Mouse (Mus musculus): ENCODE measurements around the gene Dvl1.

The Dvl1 gene

GRCm38 (mm10) chr4:155883587-155883986, 36.4 kb downstream of the Dvl1 start:
- DNase-seq (ENCODE audit: low spot score in 2 of 2), result no peak

DNA sequence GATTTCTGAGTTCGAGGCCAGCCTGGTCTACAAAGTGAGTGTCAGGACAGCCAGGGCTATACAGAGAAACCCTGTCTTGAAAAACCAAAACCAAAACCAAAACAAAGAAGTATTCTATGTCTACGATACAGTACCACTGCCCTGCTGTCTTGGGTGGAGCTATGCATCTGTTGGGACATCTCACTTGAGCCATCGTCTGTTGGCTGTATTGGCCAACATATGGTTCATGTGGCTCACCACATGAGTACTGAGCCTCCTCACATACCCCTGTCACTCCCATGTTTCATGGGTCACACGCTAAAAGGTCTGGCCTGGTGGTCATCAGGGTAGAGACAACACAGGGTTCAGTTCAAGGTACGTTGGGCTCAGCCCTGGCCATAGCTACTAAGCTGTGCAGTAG, 39.1 kb downstream of the Dvl1 start:
- DNase-seq (ENCODE audit: low spot score in 2 of 2), result no peak

- no peak for DNase-seq (ENCODE audit: low spot score in 2 of 2)
These were observed 40.5 kb downstream of the Dvl1 start for GRCm38 (mm10) chr4:155887674-155888073.

DNA sequence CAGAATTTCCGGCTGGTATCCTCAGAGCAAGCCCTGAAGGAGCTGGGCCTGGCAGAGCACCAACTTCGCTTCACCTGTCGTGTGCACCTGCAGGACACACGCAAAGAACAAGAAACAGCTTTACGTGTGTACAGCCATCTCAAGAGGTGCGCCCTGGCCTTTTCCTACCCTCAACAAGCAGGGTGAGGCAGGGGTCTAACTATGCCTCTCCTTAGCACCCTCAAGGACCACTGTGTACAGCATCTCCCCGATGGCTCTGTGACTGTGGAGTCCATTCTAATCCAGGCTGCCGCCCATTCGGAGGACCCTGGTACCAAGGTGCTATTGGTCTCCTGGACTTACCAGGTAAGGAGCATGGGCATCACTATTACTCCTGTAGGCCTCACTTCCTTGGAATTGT, 41.0 kb downstream of the Dvl1 start:
- DNase-seq (ENCODE audit: low spot score in 2 of 2), result no peak

DNA sequence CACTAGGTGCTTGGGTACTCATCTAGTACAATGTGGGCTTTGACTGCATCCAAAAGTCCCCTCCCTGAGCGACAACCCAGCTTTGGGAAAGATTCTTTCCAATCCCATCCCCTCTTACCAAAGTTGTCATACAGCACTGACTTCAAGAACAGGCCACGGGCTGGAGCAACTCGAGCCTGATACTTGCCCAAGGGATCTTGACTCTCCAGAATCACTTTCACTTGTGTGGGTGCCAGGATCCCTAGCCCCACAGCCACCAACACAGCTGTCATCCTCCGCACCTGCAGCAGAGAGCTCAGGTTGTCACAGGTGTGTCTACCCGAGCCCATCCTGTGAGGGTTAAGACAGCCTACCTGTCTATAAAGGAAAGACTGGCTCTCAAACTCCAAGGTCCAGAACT, 42.1 kb downstream of the Dvl1 start:
- no peak for DNase-seq (ENCODE audit: low spot score in 2 of 2)

- DNase-seq (ENCODE audit: low spot score in 2 of 2), result no peak
These were observed 43.8 kb downstream of the Dvl1 start for GRCm38 (mm10) chr4:155891011-155891471.

DNA sequence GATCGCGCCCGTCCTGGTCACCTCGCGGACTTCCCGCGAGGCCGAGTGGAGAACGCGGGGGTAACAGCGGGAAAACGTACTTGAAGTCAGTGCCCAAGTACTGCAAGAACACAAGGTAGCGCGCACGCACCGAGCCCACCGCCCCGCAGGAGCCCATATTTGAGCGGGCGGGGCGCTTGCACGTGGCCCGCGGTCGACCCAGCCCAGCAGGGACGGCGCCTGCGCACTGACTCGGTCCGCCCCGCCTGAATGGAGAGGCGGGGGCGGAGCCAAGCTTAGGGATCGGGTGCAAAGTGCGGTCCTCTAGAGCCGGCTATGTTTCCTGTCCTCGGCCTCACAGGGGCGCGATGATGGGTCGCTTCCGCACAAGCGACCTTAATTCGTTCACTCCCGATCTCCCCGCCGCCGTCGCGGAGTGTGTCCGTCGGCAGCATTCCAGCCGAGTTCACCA, 44.4 kb downstream of the Dvl1 start, which contains the start of the genes Pusl1 and Acap3:
Gene Pusl1, minus strand, starts transcription at position 231 of the 451 bp plus-strand sequence.
Gene Acap3, plus strand, starts transcription at position 272 of the 451 bp plus-strand sequence.
- peak; percentile 96 for DNase-seq (ENCODE audit: low spot score in 2 of 2)

GRCm38 (mm10) chr4:155892017-155892416, 44.8 kb downstream of the Dvl1 start:
- DNase-seq (ENCODE audit: low spot score in 2 of 2), result peak; percentile 69 to 78

DNA sequence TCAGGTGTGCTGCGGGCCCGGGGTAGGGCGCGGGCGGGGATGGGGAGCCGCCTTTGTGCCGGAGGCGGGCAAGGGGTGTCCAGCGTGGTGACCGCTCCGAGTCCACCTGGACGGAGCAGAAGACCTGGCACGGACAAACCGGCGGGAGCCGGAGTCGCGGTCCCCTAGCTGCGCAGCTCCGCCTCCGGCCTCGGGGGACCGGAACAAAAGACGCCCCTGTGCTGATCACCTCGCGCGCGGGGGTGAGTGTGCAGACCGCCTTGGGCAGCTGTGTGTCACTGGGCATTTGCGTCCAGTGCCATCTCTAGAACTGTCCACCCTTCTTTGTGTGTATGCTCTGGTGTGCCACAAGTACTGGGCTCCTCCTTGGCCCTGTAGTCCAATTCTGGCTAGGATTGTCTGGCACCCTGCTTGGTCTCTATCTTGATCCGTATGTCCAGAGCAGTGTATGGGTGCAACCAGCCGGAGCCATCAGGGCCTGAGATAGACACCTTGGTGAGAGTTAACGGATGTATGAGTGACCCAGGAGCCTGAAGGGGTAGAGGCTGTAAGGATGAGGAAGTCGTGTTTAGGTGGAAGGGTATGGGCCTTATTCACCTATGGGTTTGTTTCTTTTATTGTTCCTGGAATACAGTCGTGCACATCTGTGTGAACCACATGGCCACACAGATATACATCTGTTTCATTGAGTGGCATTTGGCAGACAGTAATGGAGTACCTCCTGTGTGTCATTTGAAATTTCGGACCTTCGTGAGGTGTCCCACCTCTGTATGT, 45.4 kb downstream of the Dvl1 start:
- peak; percentile 36 to 41 for DNase-seq (ENCODE audit: low spot score in 2 of 2)

DNA sequence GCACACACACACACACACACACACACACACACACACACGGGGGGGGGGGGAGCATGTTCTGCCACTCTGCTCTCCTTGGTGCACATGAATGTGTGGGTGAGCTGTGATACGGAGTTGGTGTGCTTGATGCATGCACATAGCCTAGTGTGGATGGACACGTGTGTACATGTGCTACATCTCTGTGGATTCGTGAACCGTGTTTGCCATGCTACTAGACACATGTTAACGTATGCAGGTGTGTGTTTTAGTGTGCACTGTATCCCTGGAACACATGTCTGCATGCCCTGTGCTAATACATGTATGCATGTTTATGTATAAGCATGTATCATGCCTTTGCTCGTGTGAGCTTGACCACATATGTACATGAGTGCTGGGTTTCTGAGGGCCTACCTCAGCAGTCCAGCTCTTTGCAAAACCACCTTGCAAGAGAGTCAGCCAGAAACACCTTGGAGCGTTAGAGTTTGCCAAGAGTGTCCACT, 46.0 kb downstream of the Dvl1 start:
- peak in 1 of 2 experiments; percentile 3 for DNase-seq (ENCODE audit: low spot score in 2 of 2)

GRCm38 (mm10) chr4:155894311-155894881, 47.2 kb downstream of the Dvl1 start:
- DNase-seq (ENCODE audit: low spot score in 2 of 2), result peak; percentile 78 to 79

GRCm38 (mm10) chr4:155895216-155895615, 48.0 kb downstream of the Dvl1 start:
- peak; percentile 84 for DNase-seq (ENCODE audit: low spot score in 2 of 2)

DNA sequence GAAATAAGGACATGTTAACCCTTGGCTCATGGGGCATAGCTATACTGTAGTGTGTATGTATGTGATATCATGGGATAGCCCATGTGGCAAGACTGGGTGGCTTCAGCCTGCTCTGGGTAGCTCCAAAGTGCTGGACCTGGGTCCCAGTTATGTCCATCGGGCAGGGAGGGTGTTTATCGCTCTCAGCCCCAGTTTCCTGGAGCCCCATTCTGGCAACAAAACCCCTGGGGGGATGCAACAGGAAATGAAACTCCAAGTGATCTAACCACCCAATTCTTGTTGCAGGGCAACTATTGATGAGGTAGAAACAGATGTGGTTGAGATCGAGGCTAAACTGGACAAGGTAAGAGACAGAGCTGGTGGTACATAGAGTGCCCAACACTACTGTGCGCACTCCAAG, 48.6 kb downstream of the Dvl1 start:
- DNase-seq (ENCODE audit: low spot score in 2 of 2), result peak in 1 of 2 experiments; percentile 2

GRCm38 (mm10) chr4:155896461-155896860, 49.3 kb downstream of the Dvl1 start:
- no peak for DNase-seq (ENCODE audit: low spot score in 2 of 2)

DNA sequence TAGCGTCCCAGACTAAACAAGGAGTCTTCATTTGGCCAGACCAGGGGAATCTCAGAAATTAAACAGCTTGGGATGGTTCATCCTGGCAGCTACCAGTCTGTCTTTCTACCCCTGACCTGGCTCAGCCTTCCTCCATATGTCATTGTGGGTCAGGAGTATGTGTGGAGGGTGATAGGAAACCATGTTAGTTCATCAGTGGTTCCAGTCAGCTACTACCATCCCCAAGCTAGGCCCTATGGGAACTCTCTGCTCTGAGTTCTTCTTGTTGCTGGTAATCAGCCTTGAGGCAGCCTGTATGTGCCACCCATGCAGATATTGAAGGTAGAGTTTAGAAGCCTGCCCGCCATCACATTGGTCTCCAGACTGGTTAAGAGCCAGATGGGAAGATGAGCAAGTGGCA, 51.1 kb downstream of the Dvl1 start:
- DNase-seq (ENCODE audit: low spot score in 2 of 2), result no peak

DNA sequence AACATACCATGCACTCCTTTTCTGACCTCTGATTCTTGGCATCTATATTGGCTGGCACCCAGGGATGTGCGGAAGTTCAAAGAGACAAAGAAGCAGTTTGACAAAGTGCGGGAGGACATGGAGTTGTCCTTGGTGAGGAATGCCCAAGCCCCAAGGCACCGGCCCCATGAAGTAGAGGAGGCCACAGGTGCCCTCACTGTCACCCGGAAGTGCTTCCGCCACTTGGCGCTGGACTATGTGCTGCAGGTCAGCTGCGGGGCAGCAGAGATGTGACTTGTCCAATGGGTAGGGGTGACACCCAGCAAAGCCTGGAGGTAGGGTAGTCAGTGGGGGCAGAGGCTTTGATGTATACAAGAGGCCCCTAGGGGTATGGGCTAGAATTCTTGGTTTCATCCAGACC, 52.2 kb downstream of the Dvl1 start:
- DNase-seq (ENCODE audit: low spot score in 2 of 2), result peak in 1 of 2 experiments; percentile 2

DNA sequence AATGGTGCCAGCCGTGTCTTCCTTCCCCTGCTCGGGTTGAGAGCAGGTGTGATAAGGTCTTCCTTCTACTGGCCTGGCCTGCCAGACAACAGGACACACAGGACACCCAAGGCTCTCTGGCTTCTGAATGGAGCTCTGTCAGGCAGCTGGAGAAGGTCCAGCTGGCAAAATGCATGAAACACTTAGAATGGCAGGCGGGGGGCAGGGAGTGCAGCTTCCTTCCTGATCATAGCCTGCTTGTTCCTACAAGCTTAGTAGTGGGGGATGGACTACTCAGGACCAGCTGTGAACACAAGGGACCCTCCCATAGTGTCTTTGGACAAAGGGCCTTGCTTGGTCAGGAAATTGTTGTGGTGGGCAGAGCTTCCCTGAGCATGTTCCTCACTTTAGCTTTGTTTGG, 54.0 kb downstream of the Dvl1 start:
- DNase-seq (ENCODE audit: low spot score in 2 of 2), result peak; percentile 12 to 29

GRCm38 (mm10) chr4:155903246-155903645, 56.0 kb downstream of the Dvl1 start:
- no peak for DNase-seq (ENCODE audit: low spot score in 2 of 2)

DNA sequence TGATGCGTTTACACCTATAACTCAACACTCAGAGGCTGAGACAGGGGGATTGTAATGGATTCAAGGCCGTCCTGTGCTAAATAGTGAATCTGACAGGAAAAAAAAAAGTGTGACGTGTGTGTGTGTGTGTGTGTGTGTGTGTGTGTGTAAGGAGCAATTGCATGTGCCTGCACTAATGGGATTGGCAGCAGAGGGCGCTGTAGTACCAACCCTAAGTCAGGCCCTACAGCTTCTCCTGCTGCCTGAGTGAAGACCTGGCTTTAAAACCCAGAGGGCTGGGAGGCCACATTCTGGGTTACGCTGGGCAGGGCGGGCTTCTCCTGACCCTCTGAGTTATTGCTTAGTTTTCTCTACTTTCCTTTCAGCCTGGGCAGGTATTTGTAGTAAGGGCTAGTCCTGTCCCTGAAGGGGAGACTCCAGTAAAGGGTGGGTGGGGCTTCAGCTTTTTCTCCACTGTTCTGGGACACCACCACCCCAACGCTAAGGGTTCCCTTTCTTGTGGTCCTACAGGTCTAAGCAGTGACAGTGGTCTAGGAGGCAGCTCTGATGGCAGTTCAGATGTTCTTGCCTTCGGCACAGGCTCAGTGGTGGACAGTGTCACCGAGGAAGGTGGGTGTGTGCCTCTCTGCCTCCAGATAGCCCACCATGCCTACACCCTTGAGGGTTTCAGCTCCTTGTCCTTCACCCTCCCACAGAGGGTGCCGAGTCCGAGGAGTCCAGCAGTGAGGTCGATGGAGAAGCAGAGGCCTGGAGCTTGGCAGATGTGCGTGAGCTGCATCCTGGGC, 57.3 kb downstream of the Dvl1 start:
- peak; percentile 16 to 18 for DNase-seq (ENCODE audit: low spot score in 2 of 2)

- no peak for DNase-seq (ENCODE audit: low spot score in 2 of 2)
These were observed 58.4 kb downstream of the Dvl1 start for GRCm38 (mm10) chr4:155905634-155906033.

DNA sequence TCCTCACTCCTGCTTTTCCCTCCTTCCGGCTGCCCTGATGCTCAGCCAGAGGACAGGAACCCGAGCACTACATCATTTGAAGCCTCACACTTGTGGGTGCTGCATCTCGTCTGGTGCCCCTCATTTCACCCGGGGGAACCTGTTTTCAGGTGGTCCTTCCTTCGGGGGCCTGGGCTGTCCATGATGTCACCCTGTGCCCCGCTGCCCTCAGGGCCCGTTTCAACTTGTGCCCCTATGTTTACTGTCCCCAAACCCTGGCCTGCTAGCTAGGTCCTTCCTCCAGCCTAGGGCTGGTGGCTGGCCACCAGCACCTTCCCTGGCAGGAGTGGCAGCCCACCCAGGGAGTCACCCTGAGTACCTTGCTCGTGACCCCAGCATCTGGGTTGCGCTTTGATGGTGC, 58.9 kb downstream of the Dvl1 start:
- DNase-seq (ENCODE audit: low spot score in 2 of 2), result peak in 1 of 2 experiments; percentile 1

GRCm38 (mm10) chr4:155907003-155907402, 59.8 kb downstream of the Dvl1 start:
- DNase-seq (ENCODE audit: low spot score in 2 of 2), result peak in 1 of 2 experiments; percentile 1
